Mouse (Mus musculus) lung, postnatal 0 days (tissue): Measurements from ENCODE around the gene Fam124a.

Experiments used
- CTCF ChIP-seq: IDR thresholded peaks from 2 replicates; pipeline ENCODE4 v1.5.1; 2016; ENCODE audit warnings: antibody characterized with exemption, mild to moderate bottlenecking
- EP300 ChIP-seq: IDR thresholded peaks from 2 replicates; pipeline ENCODE4 v1.6.1; 2016; ENCODE audit warnings: antibody characterized with exemption, mild to moderate bottlenecking, control low read depth

DNA sequence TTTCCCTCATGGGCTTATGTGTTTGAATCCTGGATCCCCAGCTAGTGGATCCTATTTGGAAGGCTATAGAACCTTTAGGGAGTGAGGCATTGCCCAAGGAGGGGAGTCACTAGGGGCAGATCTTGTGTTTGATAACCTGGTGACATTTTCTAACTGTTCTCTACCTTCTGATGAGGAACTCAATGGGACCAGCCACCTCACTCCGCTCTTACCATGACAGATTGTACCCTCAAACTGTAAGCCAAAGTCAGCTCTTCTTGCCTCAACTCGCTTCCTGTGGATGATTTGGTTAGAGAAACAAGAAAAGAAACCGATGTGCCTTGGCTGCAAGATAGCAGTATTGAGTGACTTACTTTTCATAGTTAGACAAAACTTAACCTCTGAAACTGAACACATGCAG lies 96.2 kb downstream of the Fam124a start:
- TF ChIP-seq CTCF, result no peak
- no peak for TF ChIP-seq EP300
